Mouse (Mus musculus): ENCODE results near the gene Dmgdh.

Dmgdh gene

GRCm38 (mm10) chr13:93772861-93773260 is 98.6 kb downstream of the Dmgdh start:
- no peak for DNase-seq (ENCODE audit: low spot score)

- DNase-seq (ENCODE audit: low spot score), result no peak
Observed at GRCm38 (mm10) chr13:93773704-93774315, 99.6 kb downstream of the Dmgdh start.

GRCm38 (mm10) chr13:93782823-93783222 is 108.6 kb downstream of the Dmgdh start:
- no peak for DNase-seq (ENCODE audit: low spot score)

GRCm38 (mm10) chr13:93785329-93785728 is 111.1 kb downstream of the Dmgdh start:
- no peak for DNase-seq (ENCODE audit: low spot score)

GRCm38 (mm10) chr13:93786051-93786450 is 111.8 kb downstream of the Dmgdh start:
- no peak for DNase-seq (ENCODE audit: low spot score)

- DNase-seq (ENCODE audit: low spot score), result no peak
Observed at GRCm38 (mm10) chr13:93787647-93788046, 113.4 kb downstream of the Dmgdh start.

GRCm38 (mm10) chr13:93792945-93793642 is 118.9 kb downstream of the Dmgdh start:
- DNase-seq (ENCODE audit: low spot score), result no peak

GRCm38 (mm10) chr13:93793643-93794182 is 119.5 kb downstream of the Dmgdh start:
- no peak for DNase-seq (ENCODE audit: low spot score)

- no peak for DNase-seq (ENCODE audit: low spot score)
Observed at GRCm38 (mm10) chr13:93797011-93797600, 122.9 kb downstream of the Dmgdh start.

All from spleen, adult 12 weeks (tissue).